Mouse (Mus musculus): ENCODE measurements at regions not wholly inside any gene's neighbourhood (a gene's known extent, or its start where the extent isn't known, plus 50 kb on each side); places are given as distances from the start of the nearest gene placed in this dataset.
"Not testable (repeated sequence)": the region's sequence is repeated elsewhere in the genome, so short reads cannot be mapped to it uniquely, and the experiment has no call there.

- DNase-seq, result not testable (repeated sequence)
Measured at GRCm38 (mm10) chrX:19341231-19342007, 139.7 kb downstream of the Tex13c3 start.

DNA sequence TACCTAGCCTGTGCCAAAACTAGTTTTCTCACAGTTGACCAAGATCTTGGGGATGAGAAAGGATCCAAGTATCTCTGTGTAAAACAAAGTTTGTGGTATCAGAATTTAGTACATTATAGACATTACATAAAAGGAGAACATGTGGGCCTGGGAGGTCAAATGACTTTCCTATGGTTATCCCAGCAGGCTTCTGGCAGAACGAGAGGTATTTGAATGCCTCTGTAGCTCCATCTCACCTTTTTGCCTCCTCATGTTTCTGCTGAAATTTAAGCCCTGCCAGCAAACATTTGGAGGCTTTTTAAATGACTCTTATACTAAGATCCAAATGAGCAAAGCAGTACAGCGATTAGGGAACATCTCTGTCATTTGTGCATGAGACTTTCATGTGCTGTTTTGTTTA is 167.8 kb downstream of the Tex13c3 start:
- DNase-seq, result no peak

DNA sequence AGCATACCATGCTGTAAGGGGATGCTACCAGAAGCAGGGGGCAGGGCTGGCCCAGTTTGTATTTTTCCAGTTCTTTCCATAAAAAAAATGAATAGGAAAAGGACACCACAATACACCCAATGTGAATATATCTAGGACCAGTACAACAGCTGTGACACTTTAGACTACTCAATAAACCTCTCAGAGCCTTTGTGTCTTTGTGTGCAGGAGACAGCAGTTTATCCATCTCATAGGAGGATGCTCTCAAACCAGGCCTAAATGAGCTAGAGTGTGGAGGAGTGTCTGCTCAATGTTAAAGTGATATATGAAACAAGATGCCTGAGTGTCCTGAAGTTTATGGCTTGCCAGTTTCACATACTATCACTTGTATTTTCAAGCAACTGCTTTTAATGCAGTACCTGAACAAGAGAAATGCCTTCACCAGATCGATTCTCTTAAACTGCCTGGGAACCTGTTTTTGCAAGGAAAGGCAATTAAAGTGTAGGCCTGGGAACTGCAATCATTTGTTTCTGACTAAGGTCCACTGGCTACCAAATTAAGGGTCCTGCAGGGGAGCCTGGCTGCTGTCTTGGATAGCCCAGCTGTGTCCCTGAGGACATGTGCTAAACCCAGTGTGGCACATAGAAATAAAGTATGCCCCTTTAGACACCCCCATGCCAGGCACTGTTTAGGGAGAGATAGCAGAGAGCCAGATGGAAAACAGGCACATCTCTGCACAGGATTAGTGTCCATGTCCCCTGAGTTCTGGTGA is 169.1 kb downstream of the Tex13c3 start:
- no peak for DNase-seq

DNA sequence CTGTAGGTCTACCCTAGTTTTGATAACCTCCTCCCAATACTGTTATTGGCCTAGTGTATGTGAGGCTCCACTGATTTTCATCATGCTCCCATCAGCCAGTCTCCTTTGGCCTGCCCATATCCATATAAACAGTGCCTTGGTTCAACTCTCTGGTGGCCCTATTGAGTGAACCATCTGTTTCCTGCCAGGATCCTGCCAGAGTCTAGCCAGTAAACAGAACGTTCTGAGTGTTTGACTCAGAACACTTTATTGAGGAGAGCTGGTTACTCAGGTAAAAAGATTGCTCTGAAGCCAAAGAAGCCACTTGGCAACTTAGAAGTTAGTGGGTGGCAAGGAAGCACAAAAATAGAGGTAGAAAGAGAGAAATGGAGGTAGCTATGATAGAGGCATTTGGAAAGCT is 169.7 kb downstream of the Tex13c3 start:
- no peak for DNase-seq

GRCm38 (mm10) chrX:19288171-19288570 is 192.9 kb downstream of the Tex13c3 start:
- no peak for DNase-seq

DNA sequence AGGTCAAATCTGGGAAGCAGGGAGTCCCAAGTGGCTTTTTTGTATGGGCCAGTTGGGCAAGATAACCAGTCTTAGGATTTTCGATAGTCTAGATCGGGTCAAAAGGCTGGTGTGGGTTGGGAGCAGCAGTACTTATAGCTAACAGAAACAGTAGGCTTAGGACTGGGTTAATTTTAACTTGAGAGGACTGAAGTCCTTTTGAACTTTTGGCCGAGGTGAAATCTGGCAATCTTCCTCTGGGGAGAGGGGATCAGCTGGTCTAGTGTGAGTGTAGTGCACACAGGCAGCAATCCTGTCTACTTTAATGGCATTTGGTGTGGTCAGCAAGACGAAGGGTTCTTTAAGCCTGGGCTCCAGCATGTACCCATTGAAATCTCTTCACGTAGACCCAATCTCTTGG is 194.7 kb downstream of the Tex13c3 start:
- no peak for DNase-seq

DNA sequence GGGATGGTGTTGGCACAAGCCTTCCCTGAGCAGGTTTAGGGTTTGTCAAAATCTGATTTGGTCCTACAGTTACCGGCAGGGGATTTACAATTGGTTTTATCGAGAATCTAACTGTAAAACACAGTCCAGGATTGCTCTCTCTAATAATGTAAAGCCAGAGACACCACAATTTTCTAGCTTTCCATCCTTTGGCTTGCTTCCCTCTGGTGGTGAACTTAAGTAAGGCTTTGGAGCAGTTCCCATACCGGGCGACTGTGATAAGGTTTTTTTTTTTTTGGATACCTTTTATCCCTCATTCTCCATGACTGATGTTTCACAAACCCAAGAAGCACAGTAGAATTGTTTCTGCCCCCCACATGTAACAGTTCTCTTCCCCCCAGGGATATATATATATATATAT is 195.3 kb downstream of the Tex13c3 start:
- DNase-seq, result no peak

DNA sequence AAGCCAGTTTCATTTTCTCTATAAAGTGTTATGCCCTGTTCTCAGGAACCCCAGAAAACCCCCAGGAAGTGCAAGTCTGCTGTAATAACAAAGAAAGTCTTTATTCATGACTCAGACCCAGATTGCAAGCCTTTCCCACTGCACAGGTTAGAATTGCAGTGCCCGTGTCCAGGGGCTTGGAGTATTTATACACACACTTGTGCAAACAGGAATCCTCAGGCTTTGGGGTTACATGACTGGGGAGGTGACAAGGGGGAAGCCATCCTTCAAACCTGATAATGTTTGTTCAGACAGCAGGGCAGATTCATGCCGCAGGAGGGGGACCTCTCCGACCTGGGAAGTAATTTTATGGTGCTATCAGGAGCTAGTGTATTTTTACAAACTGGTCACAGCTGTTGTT is 198.0 kb downstream of the Tex13c3 start:
- no peak for DNase-seq

DNA sequence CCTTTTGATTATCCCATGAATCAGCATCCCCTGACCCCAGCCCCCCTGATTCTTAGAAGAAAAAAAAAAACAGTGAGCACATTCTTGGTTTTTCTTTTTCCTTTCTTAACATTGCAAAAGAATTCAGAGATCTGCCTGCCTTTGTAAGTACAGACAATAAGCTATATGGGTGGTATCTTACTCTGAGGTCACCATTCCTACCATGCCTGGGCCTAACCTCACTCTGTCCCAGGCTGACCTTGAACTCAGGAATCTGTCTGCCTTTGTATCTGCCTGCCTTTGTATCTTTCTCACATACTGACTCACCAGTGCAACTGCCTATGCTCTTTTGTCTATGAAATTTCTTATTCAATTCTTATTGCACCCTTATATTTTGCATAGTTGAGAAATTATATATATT is 216.9 kb downstream of the Tex13c3 start:
- DNase-seq, result no peak

DNA sequence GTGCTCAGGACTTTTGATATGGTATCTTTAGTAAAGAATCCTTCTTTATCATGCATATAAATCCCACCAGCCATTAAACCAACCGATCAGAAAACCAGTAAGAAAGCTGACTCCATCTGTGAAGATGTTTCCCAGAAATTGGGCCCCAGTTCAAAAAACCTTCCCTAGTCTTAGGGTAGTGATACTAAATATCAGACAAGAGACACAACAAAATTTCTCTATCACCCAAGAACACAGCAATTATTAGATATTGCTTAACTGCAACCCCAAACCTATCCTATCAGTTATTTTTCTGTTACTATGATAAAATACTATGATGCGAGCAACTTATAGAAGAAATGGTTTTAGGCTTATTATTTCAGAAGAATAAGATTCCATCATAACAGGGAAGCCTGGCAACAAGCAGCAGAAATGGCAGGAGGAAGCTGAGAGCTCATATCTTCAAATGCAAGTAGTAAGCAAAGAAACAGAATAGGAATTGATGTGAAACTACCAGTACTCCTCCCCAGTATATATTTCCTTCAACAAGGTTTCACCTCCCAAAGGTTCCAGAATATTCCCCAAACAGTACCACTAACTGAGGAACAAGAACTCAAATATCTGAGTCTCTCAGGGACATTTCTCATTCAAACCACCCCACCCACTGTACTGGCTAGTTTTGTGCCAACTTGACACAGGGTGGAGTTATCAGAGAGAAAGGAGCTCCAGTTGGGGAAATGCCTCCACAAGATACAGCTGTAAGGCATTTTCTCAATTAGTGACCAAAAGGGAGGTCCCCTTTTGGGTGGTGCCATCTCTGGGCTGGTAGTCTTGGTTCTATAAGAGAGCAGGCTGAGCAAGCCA is 234.1 kb downstream of the Tex13c3 start:
- DNase-seq, result no peak

DNA sequence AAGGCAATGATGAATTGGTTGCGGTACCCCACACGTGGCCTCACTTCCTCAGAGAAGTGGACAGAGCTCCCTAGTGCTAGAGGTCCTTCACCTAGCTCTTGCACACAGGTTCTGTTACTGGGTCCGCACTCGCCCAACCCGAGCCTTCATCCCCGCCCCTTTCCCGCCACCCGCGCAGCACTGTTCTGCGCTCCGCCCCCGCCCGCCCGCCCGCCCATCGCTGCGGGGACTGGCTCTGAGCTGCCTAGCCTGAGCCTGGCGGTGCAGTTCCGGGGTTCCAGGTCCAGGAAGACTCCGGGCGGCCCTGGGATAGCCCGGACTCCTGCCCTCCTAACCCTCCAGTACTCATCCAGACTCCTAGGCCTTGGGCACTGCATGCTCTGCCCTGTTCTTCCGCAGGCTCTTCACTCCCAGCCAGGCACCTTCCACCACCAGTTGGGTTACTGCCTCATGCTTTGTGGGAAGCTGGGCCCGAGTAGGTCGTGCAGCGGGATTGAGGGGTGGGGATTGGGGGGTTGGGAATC is 243.3 kb downstream of the Tex13c3 start:
- peak; percentile 25 to 30 for DNase-seq

GRCm38 (mm10) chrX:19237048-19237737 is 243.9 kb downstream of the Tex13c3 start:
- peak; percentile 3 to 28 for DNase-seq

- no peak for DNase-seq
Measured at GRCm38 (mm10) chrX:19235449-19235848, 245.7 kb downstream of the Tex13c3 start.

- no peak for DNase-seq
Measured at GRCm38 (mm10) chrX:19231823-19232222, 249.3 kb downstream of the Tex13c3 start.

GRCm38 (mm10) chrX:19223336-19223735 is 257.8 kb downstream of the Tex13c3 start:
- no peak for DNase-seq

DNA sequence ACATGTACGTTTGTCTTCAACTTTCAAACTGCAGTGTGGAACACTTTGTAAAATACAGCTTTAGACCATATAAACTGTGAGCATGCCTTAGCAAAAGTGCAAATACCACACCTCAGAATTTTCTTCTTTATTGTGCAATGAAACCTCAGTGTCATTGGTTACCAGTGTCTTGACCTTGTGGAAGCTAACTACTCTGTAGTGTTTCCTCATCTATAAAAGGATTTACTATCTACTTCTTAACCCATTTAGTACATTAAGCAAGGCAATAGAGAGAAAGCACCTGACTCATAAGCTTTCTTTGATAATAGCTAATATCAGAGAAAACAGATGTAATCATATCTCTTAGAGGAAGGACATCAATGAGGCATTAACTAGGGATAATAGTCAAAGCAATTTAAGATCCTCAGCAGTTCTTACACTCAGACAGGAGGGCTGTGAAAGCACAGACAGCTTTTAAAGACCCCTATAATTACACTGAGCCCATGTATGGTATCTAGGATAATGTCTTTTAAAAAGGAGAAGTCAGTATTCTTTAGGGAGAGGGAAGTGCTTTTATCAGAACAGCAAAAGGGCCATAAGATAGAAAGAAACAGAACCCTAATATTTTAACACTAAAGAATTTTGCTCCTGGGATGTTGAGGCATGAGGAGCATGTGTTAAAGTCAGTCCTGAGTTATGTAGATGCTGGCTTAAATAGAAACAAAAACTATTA is 260.2 kb downstream of the Tex13c3 start:
- no peak for DNase-seq

GRCm38 (mm10) chrX:19219727-19220126 is 261.4 kb downstream of the Tex13c3 start:
- no peak for DNase-seq

- DNase-seq, result no peak
Measured at GRCm38 (mm10) chrX:19219301-19219700, 261.8 kb downstream of the Tex13c3 start.

GRCm38 (mm10) chrX:19206420-19206819 is 274.7 kb downstream of the Tex13c3 start:
- DNase-seq, result peak in 1 of 2 experiments; percentile 3

- DNase-seq, result no peak
Measured at GRCm38 (mm10) chrX:19202542-19202941, 278.6 kb downstream of the Tex13c3 start.

DNA sequence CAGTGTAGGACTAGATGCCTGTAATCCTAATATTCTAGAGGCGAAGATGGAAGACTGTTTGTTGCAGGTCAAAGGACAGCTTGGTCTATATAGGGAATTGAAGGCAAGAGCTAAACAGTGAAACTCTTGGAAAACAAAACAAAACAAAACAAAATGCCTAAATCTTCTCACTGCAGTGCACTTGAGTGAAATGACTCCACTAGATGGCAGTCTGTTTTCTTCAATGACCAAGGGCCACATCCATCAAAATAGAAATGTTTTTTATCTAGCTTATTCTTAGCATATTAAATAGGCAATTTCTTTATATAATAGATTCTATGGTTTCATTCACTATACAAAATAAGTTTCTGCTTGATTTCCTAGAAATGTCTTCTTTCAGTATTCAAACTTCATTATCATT is 279.7 kb downstream of the Tex13c3 start:
- DNase-seq, result no peak
